Mouse (Mus musculus) thymus, adult 2 months (tissue): ENCODE measurements at regions not wholly inside any gene's neighbourhood (a gene's known extent, or its start where the extent isn't known, plus 50 kb on each side); places are given as distances from the start of the nearest gene placed in this dataset.
A peak's percentile ranks its signal among the peaks of the same experiment; 100 is the strongest.
"Not testable (repeated sequence)": the region's sequence is repeated elsewhere in the genome, so short reads cannot be mapped to it uniquely, and the experiment has no call there.

Experiments
- DNase-seq: peaks from one replicate; pipeline ENCODE4 v3.0.0; 2021
- H3K27ac ChIP-seq: fragments of 200-500 bp; 2 replicates; pipeline ENCODE4 v1.5.1; 2012; ENCODE audit warnings: low read length, control low read depth; ENCODE audit not compliant: control insufficient read depth, insufficient read depth
- H3K27me3 ChIP-seq: fragments of 200-500 bp; 2 replicates; pipeline ENCODE4 v1.6.1; 2012; ENCODE audit warnings: mild to moderate bottlenecking, low read length, moderate library complexity, mixed read lengths; ENCODE audit not compliant: control insufficient read depth, insufficient read depth
- H3K36me3 ChIP-seq: fragments of 200-500 bp; 2 replicates; pipeline ENCODE4 v1.6.1; 2012; ENCODE audit warnings: mild to moderate bottlenecking, low read length, moderate library complexity; ENCODE audit not compliant: control insufficient read depth, insufficient read depth
- H3K4me1 ChIP-seq: fragments of 200-500 bp; replicated peaks from 2 replicates; pipeline ENCODE4 v1.6.1; 2012; ENCODE audit warnings: low read length; ENCODE audit not compliant: control insufficient read depth, insufficient read depth
- H3K4me3 ChIP-seq: fragments of 200-500 bp; 2 replicates; pipeline ENCODE4 v1.5.1; 2012; ENCODE audit warnings: mild to moderate bottlenecking, low read length, control low read depth, moderate library complexity; ENCODE audit not compliant: control insufficient read depth, insufficient read depth
- CTCF ChIP-seq: fragments of 200-500 bp; IDR thresholded peaks from 2 replicates; pipeline ENCODE4 v1.5.1; 2012; ENCODE audit warnings: mild to moderate bottlenecking, control low read depth, low read length, moderate library complexity, borderline replicate concordance; ENCODE audit not compliant: control insufficient read depth, poor library complexity, insufficient read depth; ENCODE audit errors: extremely low read depth
- POLR2A ChIP-seq: fragments of 200-500 bp; IDR thresholded peaks from 2 replicates; pipeline ENCODE4 v1.6.1; 2012; ENCODE audit warnings: mild to moderate bottlenecking, low read length, control low read depth, moderate library complexity; ENCODE audit not compliant: control insufficient read depth, poor library complexity, insufficient read depth; ENCODE audit errors: extremely low read depth
- WGBS: fragments of 180-500 bp; shearing (Covaris S2); methylation state at CpG from one replicate; pipeline ENCODE4 v1.1.7; 2018; 5-methylcytosine and 5-hydroxymethylcytosine counted together

- 18% methylated on average over 7 of the region's 7 CpGs for WGBS
- Histone ChIP-seq H3K4me3 (no peak overlapping the region), H3K27ac (no peak overlapping the region), H3K27me3 (no peaks in the 10 kb centered on the region), H3K4me1 (no peaks in the 10 kb centered on the region), H3K36me3 (no peaks in the 10 kb centered on the region)
- no peak for TF ChIP-seq CTCF
- peak; percentile 50 for DNase-seq
These were observed 293.1 kb upstream of the Slc7a14 start for GRCm38 (mm10) chr3:31603237-31603636.

- H3K36me3 ChIP-seq, H3K27me3 ChIP-seq, H3K4me3 ChIP-seq, DNase-seq, H3K27ac ChIP-seq, H3K4me1 ChIP-seq: not testable (repeated sequence)
- 91% methylated on average over 4 of the region's 4 CpGs for WGBS
These were observed 286.4 kb upstream of the Slc7a14 start for GRCm38 (mm10) chr3:31596581-31596980.

GRCm38 (mm10) chr3:31585971-31586370, 275.8 kb upstream of the Slc7a14 start:
- H3K36me3 ChIP-seq, result no peaks in the 10 kb centered on the region
- no peak for TF ChIP-seq POLR2A
- no peak for TF ChIP-seq CTCF
- WGBS, result 58% methylated on average over 2 of the region's 2 CpGs
- no peaks in the 10 kb centered on the region for H3K4me1 ChIP-seq
- no peak overlapping the region for H3K27ac ChIP-seq
- no peak for DNase-seq
- H3K27me3 ChIP-seq, result no peaks in the 10 kb centered on the region
- no peak overlapping the region for H3K4me3 ChIP-seq

- Histone ChIP-seq H3K27me3 (no peaks in the 10 kb centered on the region), H3K36me3 (no peaks in the 10 kb centered on the region), H3K4me3 (no peak overlapping the region), H3K4me1 (no peaks in the 10 kb centered on the region), H3K27ac (no peak overlapping the region)
- TF ChIP-seq POLR2A (no peak), CTCF (no peak)
- 95% methylated on average over 3 of the region's 3 CpGs for WGBS
- DNase-seq, result no peak
These were observed 263.7 kb upstream of the Slc7a14 start for GRCm38 (mm10) chr3:31573849-31574248.
